In the genomic region with DNA sequence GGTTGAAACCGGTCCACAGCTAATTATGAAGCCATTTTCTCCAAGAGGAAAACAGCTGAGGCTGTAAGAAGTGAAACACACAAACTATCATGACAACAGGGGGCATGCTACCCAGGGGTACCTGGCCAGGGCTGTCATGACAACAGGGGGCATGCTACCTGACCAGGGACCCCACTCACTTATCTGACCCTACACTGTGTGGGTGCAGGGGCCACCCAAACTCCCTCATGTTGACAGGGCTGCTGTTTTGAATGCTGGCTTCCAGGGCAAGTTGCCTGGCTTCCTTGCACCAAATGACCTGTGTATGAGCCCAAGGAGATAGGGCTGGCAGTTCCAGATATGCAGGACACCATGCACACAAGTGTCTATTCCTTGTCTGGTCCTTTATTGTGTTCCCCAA, we compare ENCODE assay signal across 9 mouse cellular contexts. TPM values are rescaled to one million over a fixed set of nuclear protein-coding genes. Genes with fewer than 3 reads are reported as not detected.
DNase-seq lines count a peak whose midpoint lies in the region; ATAC-seq and TF ChIP-seq lines count a peak whose summit lies in the region.
"Had no signal": no experiment of that assay in that cellular context is flagged by ENCODE, and none has a peak within 500 bp of the region (broad histone marks: within the 10 kb centered on the region; RNA-seq: fewer than 3 reads in every experiment).

No protein-coding gene starts in this region.

- DNase-seq in kidney, postnatal 10 days, result no peak
- DNase-seq in intestine, embryonic 14.5 days (ENCODE audit: low spot score), result no peak
- no peak for DNase-seq in MN1 (ENCODE audit: low spot score)
- DNase-seq in adrenal gland, adult (ENCODE audit: inconsistent age in 2 of 2, low spot score in 1 of 2), result no peak
- DNase-seq in gastrocnemius, adult 18-20 months (ENCODE audit: low spot score), result no peak
- DNase-seq: right cerebral cortex, postnatal 4 days had no signal

- H3K27me3 ChIP-seq in kidney, embryonic 16.5 days (ENCODE audit: insufficient read depth, low read length), result no peaks in the 10 kb centered on the region
- no peaks in the 10 kb centered on the region for H3K27me3 ChIP-seq in embryonic facial prominence, embryonic 12.5 days
- H3K27me3 ChIP-seq in intestine, embryonic 14.5 days (replicated peaks; ENCODE audit: control insufficient read depth, insufficient read depth, low read length), result no peaks in the 10 kb centered on the region
- no peaks in the 10 kb centered on the region for H3K27me3 ChIP-seq in myocyte (ENCODE audit: control insufficient read depth, insufficient read depth, insufficient read length)

- H3K4me3 ChIP-seq in kidney, embryonic 16.5 days (ENCODE audit: low read length), result peak overlapping the region; percentile 83
- H3K4me3 ChIP-seq in embryonic facial prominence, embryonic 12.5 days, result peak overlapping the region; percentile 67
- peak overlapping the region; percentile 87 for H3K4me3 ChIP-seq in intestine, embryonic 14.5 days (ENCODE audit: low read depth, low read length)
- H3K4me3 ChIP-seq in myocyte, result peak overlapping the region; percentile 87

- peaks cover 51% of the 10 kb centered on the region for H3K79me2 ChIP-seq in myocyte (ENCODE audit: control insufficient read depth, insufficient read depth)

- peaks cover 13% of the 10 kb centered on the region for H3K4me1 ChIP-seq in kidney, embryonic 16.5 days (ENCODE audit: insufficient read depth, low read length)
- peaks cover 11% of the 10 kb centered on the region for H3K4me1 ChIP-seq in embryonic facial prominence, embryonic 12.5 days
- H3K4me1 ChIP-seq in intestine, embryonic 14.5 days (replicated peaks; ENCODE audit: control insufficient read depth, insufficient read depth, low read length), result peaks cover 12% of the 10 kb centered on the region

- no peak overlapping the region for H3ac ChIP-seq in myocyte (ENCODE audit: control insufficient read depth, insufficient read length)

- no peak for ATAC-seq in kidney, embryonic 16.5 days (ENCODE audit: low FRiP score, low TSS enrichment)
- no peak for ATAC-seq in embryonic facial prominence, embryonic 12.5 days (ENCODE audit: insufficient number of reproducible peaks, insufficient read depth, low FRiP score, low TSS enrichment)
- ATAC-seq in intestine, embryonic 14.5 days (replicated peaks; ENCODE audit: low FRiP score, low TSS enrichment, low read depth), result no peak

- H3K9me3 ChIP-seq in kidney, embryonic 16.5 days (ENCODE audit: low read length), result no peaks in the 10 kb centered on the region
- no peaks in the 10 kb centered on the region for H3K9me3 ChIP-seq in embryonic facial prominence, embryonic 12.5 days
- no peaks in the 10 kb centered on the region for H3K9me3 ChIP-seq in intestine, embryonic 14.5 days (ENCODE audit: control insufficient read depth, low read length)

- H3K27ac ChIP-seq in kidney, embryonic 16.5 days (ENCODE audit: low read length), result no peak overlapping the region
- peak overlapping the region; percentile 37; the same call in 1 of the 2 replicates for H3K27ac ChIP-seq in embryonic facial prominence, embryonic 12.5 days
- H3K27ac ChIP-seq in intestine, embryonic 14.5 days (ENCODE audit: low read depth), result no peak overlapping the region

- WGBS in kidney, embryonic 16.5 days, result 92% methylated on average over 1 of the region's 1 CpGs
- WGBS in embryonic facial prominence, embryonic 12.5 days, result 83% methylated on average over 1 of the region's 1 CpGs
- WGBS in intestine, embryonic 14.5 days, result 78% methylated on average over 1 of the region's 1 CpGs

- peak overlapping the region; percentile 89 for H3K9ac ChIP-seq in kidney, embryonic 16.5 days (replicated peaks; ENCODE audit: low read length)
- peak overlapping the region; percentile 70 for H3K9ac ChIP-seq in embryonic facial prominence, embryonic 12.5 days
- H3K9ac ChIP-seq in intestine, embryonic 14.5 days (ENCODE audit: low read length), result peak overlapping the region; percentile 81

- no peak for TF ChIP-seq POLR2A in myocyte (IDR thresholded peaks at IDR 0.05; ENCODE audit: insufficient read length, low read depth)

- peaks cover 39% of the 10 kb centered on the region for H3K36me3 ChIP-seq in kidney, embryonic 16.5 days (ENCODE audit: insufficient read depth, low read length)
- H3K36me3 ChIP-seq in embryonic facial prominence, embryonic 12.5 days, result peaks cover 47% of the 10 kb centered on the region
- H3K36me3 ChIP-seq in intestine, embryonic 14.5 days (ENCODE audit: control insufficient read depth, insufficient read depth, low read length), result peaks cover 45% of the 10 kb centered on the region
- peaks cover 12% of the 10 kb centered on the region for H3K36me3 ChIP-seq in myocyte (ENCODE audit: control insufficient read depth, insufficient read depth)

- peak overlapping the region; percentile 95 for H3K4me2 ChIP-seq in kidney, embryonic 16.5 days (replicated peaks; ENCODE audit: low read depth, low read length)
- peak overlapping the region; percentile 91 for H3K4me2 ChIP-seq in embryonic facial prominence, embryonic 12.5 days (replicated peaks)
- H3K4me2 ChIP-seq in intestine, embryonic 14.5 days (ENCODE audit: low read length), result peak overlapping the region; percentile 81
- H3K4me2 ChIP-seq in myocyte (ENCODE audit: low read depth), result peak overlapping the region; percentile 86

TF ChIP-seq in myocyte, 11 proteins besides CTCF, POLR2A, EP300 and RAD21:
- TF ChIP-seq MAX (IDR thresholded peaks at IDR 0.05; ENCODE audit: low read depth), result no peak
- TF ChIP-seq CEBPB (IDR thresholded peaks at IDR 0.05; ENCODE audit: insufficient read depth, poor library complexity, severe bottlenecking), result no peak
- TF ChIP-seq TCF3 (IDR thresholded peaks at IDR 0.05; ENCODE audit: insufficient read length, low read depth), result no peak
- TF ChIP-seq MYOG (IDR thresholded peaks at IDR 0.05; ENCODE audit: control insufficient read depth in 1 of 3, insufficient read depth in 1 of 3, insufficient read length in 2 of 3, low read depth in 2 of 3), result no peak
- no peak for TF ChIP-seq REST (IDR thresholded peaks at IDR 0.05; ENCODE audit: insufficient read depth, insufficient read length)
- no peak for TF ChIP-seq E2F4 (IDR thresholded peaks at IDR 0.05; ENCODE audit: insufficient read depth)
- TF ChIP-seq MYOD1 (IDR thresholded peaks at IDR 0.05; ENCODE audit: control insufficient read depth in 1 of 3, insufficient read length in 2 of 3, low read depth in 2 of 3), result no peak
- no peak for TF ChIP-seq SRF (IDR thresholded peaks at IDR 0.05; ENCODE audit: control insufficient read depth, insufficient read length, low read depth)
- no peak for TF ChIP-seq POLR2AphosphoS2 (IDR thresholded peaks at IDR 0.05; ENCODE audit: insufficient read length, low read depth)
- TF ChIP-seq TCF12 (IDR thresholded peaks at IDR 0.05; ENCODE audit: insufficient read depth, poor library complexity, severe bottlenecking), result no peak
- TF ChIP-seq USF1 (IDR thresholded peaks at IDR 0.05; ENCODE audit: low read depth), result no peak
TF ChIP-seq in myocyte: peak in this region for 0.

RNA-seq across cellular contexts. Expression of a gene that starts 1.3 kb away (rescaled TPM):
- polyA plus RNA-seq in kidney, embryonic 16.5 days (2015; fragmentation: Nextera tagmentation; extraction: Ambion mirVana), result 2.1 and 3.7 TPM in 2 replicates
- 2.3 TPM in 2 replicates for polyA plus RNA-seq in embryonic facial prominence, embryonic 12.5 days (2016; fragmentation: Nextera tagmentation; extraction: Ambion mirVana)
- polyA plus RNA-seq in intestine, embryonic 14.5 days (2014; fragmentation: Nextera tagmentation; extraction: Ambion mirVana), result 2.2 and 3.7 TPM in 2 replicates
- polyA plus RNA-seq in myocyte (2012; fragmentation: generic; extraction: Trizol), result 2.2 TPM
- total RNA-seq in gastrocnemius, adult 18-20 months (2021), result under 1 TPM; 0.43 to 0.64 TPM

RNA-seq across cellular contexts. Expression of a gene that starts 1.3 kb away (rescaled TPM):
- 66.8 and 78.7 TPM in 2 replicates for polyA plus RNA-seq in kidney, embryonic 16.5 days (2015; fragmentation: Nextera tagmentation; extraction: Ambion mirVana)
- polyA plus RNA-seq in embryonic facial prominence, embryonic 12.5 days (2016; fragmentation: Nextera tagmentation; extraction: Ambion mirVana), result 61.5 and 64.3 TPM in 2 replicates
- polyA plus RNA-seq in intestine, embryonic 14.5 days (2014; fragmentation: Nextera tagmentation; extraction: Ambion mirVana), result 84.1 and 87.5 TPM in 2 replicates
- 24.6 TPM for polyA plus RNA-seq in myocyte (2012; fragmentation: generic; extraction: Trizol)
- 10 to 100 TPM; 16.8 to 20.2 TPM for total RNA-seq in gastrocnemius, adult 18-20 months (2021)

RNA-seq across cellular contexts. Expression of a gene that starts 17.1 kb away (rescaled TPM):
- 56.1 and 65.7 TPM in 2 replicates for polyA plus RNA-seq in kidney, embryonic 16.5 days (2015; fragmentation: Nextera tagmentation; extraction: Ambion mirVana)
- polyA plus RNA-seq in embryonic facial prominence, embryonic 12.5 days (2016; fragmentation: Nextera tagmentation; extraction: Ambion mirVana), result 54.8 and 59.3 TPM in 2 replicates
- 71.4 and 74.4 TPM in 2 replicates for polyA plus RNA-seq in intestine, embryonic 14.5 days (2014; fragmentation: Nextera tagmentation; extraction: Ambion mirVana)
- 75.0 TPM for polyA plus RNA-seq in myocyte (2012; fragmentation: generic; extraction: Trizol)
- 10 to 100 TPM; 46.9 to 48.4 TPM for total RNA-seq in gastrocnemius, adult 18-20 months (2021)

RNA-seq across cellular contexts. Expression of a gene that starts 17.6 kb away (rescaled TPM):
- 0.77 and 0.84 TPM in 2 replicates for polyA plus RNA-seq in kidney, embryonic 16.5 days (2015; fragmentation: Nextera tagmentation; extraction: Ambion mirVana)
- 1.3 and 1.5 TPM in 2 replicates for polyA plus RNA-seq in embryonic facial prominence, embryonic 12.5 days (2016; fragmentation: Nextera tagmentation; extraction: Ambion mirVana)
- polyA plus RNA-seq in intestine, embryonic 14.5 days (2014; fragmentation: Nextera tagmentation; extraction: Ambion mirVana), result 0.20 and 0.74 TPM in 2 replicates
- 0.42 TPM for polyA plus RNA-seq in myocyte (2012; fragmentation: generic; extraction: Trizol)
- total RNA-seq in gastrocnemius, adult 18-20 months (2021), result under 1 TPM; 0.17 to 0.34 TPM

RNA-seq across cellular contexts. Expression of a gene that starts 23.6 kb away (rescaled TPM):
- polyA plus RNA-seq in kidney, embryonic 16.5 days (2015; fragmentation: Nextera tagmentation; extraction: Ambion mirVana), result 0.59 and 0.64 TPM in 2 replicates
- 0.82 and 2.0 TPM in 2 replicates for polyA plus RNA-seq in embryonic facial prominence, embryonic 12.5 days (2016; fragmentation: Nextera tagmentation; extraction: Ambion mirVana)
- polyA plus RNA-seq in intestine, embryonic 14.5 days (2014; fragmentation: Nextera tagmentation; extraction: Ambion mirVana), result 1.3 TPM in 1 of 2 replicates, not detected in the other
- 0.26 TPM for polyA plus RNA-seq in myocyte (2012; fragmentation: generic; extraction: Trizol)
- not detected for total RNA-seq in gastrocnemius, adult 18-20 months (2021)
